Mouse (Mus musculus) midbrain, postnatal 0 days (tissue): Measurements from ENCODE around the gene Cort. TPM values are rescaled to one million over a fixed set of nuclear protein-coding genes. Genes with fewer than 3 reads are reported as not detected.

ENCODE experiments used
- ATAC-seq: fragments of 200-750 bp; cut with Nextera tagmentation; 2 replicates; pipeline ENCODE4 v1.8.0; 2017; ENCODE audit warnings: moderate number of reproducible peaks, mild to moderate bottlenecking, moderate TSS enrichment, moderate library complexity; ENCODE audit not compliant: low FRiP score
- DNase-seq: peaks from one replicate; pipeline ENCODE4 v3.0.0-alpha.2; 2015; ENCODE audit warnings: low spot score
- H3K27ac ChIP-seq: fragments of 300-500 bp; sonication (generic); 2 replicates; pipeline ENCODE4 v1.5.1; 2014; ENCODE audit warnings: low read depth, mild to moderate bottlenecking, low read length, mixed read lengths
- H3K27me3 ChIP-seq: fragments of 300-500 bp; sonication (generic); 2 replicates; pipeline ENCODE4 v1.6.1; 2014; ENCODE audit warnings: low read length, control low read depth, mixed read lengths; ENCODE audit not compliant: insufficient read depth
- H3K36me3 ChIP-seq: fragments of 300-500 bp; sonication (generic); 2 replicates; pipeline ENCODE4 v1.6.1; 2014; ENCODE audit warnings: low read length, control low read depth, mixed read lengths; ENCODE audit not compliant: insufficient read depth
- H3K4me1 ChIP-seq: fragments of 300-500 bp; sonication (generic); 2 replicates; pipeline ENCODE4 v1.6.1; 2014; ENCODE audit warnings: mild to moderate bottlenecking, control low read depth, antibody characterized with exemption, low read length, mixed read lengths; ENCODE audit not compliant: insufficient read depth
- H3K4me2 ChIP-seq: fragments of 300-500 bp; sonication (generic); 2 replicates; pipeline ENCODE4 v1.6.1; 2014; ENCODE audit warnings: low read depth, mild to moderate bottlenecking, low read length, mixed read lengths; ENCODE audit not compliant: poor library complexity, severe bottlenecking
- H3K4me3 ChIP-seq: fragments of 300-500 bp; sonication (generic); 2 replicates; pipeline ENCODE4 v1.5.1; 2014; ENCODE audit warnings: low read depth, mild to moderate bottlenecking, low read length, moderate library complexity
- H3K9ac ChIP-seq: fragments of 300-500 bp; sonication (generic); replicated peaks from 2 replicates; pipeline ENCODE4 v1.6.1; 2014; ENCODE audit warnings: mild to moderate bottlenecking, low read length, moderate library complexity, mixed read lengths; ENCODE audit not compliant: poor library complexity, severe bottlenecking
- H3K9me3 ChIP-seq: fragments of 300-500 bp; sonication (generic); 2 replicates; pipeline ENCODE4 v1.6.1; 2016; ENCODE audit warnings: low read length, control low read depth
- CTCF ChIP-seq: IDR thresholded peaks from 2 replicates; pipeline ENCODE4 v1.5.1; 2016; ENCODE audit warnings: antibody characterized with exemption, mild to moderate bottlenecking
- whole genome bisulfite sequencing: fragments of 180-500 bp; shearing (Covaris S2); extraction: QIAGEN DNeasy Blood & Tissue Kit; methylation state at CpG from one replicate; pipeline ENCODE4 v1.1.7; 2014; 5-methylcytosine and 5-hydroxymethylcytosine counted together
- polyA plus RNA-seq: library from polyadenylated mRNA; unstranded; fragments of >200 nt; fragmentation: Nextera tagmentation; extraction: Ambion mirVana; gene quantifications from 2 replicates; pipeline ENCODE4 v1.2.1, GENCODE M21; 2015
- total RNA-seq: library from RNA; depleted of rRNA; stranded (reverse); fragments of >200 nt; gene quantifications from 2 replicates; pipeline ENCODE4 v1.2.3, GENCODE M21; 2014

Cort gene
- total and polyA plus RNA-seq, 2 experiments from 2014 or later, result 1.2 to 1.5 TPM

DNA sequence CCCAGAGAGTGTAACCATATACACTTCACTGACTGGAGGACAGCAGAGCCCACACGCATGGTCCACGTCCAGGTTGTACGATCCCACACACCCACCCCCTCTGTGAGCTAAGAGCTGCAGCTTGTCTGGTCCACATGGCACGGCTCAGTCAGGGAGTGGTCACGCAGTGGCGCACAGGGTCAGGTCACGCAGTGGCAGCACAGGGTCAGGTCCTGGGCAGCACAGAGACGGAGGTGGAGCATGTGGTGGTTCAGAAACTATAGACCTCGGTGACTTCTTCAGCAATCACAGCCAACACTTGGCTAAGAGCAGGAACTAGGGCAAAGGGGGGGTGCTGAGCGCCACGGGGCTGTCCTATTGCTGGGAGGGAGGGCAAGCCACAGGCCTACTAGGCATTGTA is 23.7 kb upstream of the Cort start:
- DNase-seq (no peak), ATAC-seq (no peak)
- no peak for TF ChIP-seq CTCF
- peaks cover 53% of the 10 kb centered on the region for H3K36me3 ChIP-seq
- H3K9ac ChIP-seq, result no peak overlapping the region
- H3K9me3 ChIP-seq, result no peaks in the 10 kb centered on the region
- no peak overlapping the region for H3K4me2 ChIP-seq
- no peaks in the 10 kb centered on the region for H3K4me1 ChIP-seq
- H3K27me3 ChIP-seq, result no peaks in the 10 kb centered on the region
- H3K27ac ChIP-seq, result no peak overlapping the region
- WGBS, result 87% methylated on average over 11 of the region's 11 CpGs
- H3K4me3 ChIP-seq, result no peak overlapping the region

DNA sequence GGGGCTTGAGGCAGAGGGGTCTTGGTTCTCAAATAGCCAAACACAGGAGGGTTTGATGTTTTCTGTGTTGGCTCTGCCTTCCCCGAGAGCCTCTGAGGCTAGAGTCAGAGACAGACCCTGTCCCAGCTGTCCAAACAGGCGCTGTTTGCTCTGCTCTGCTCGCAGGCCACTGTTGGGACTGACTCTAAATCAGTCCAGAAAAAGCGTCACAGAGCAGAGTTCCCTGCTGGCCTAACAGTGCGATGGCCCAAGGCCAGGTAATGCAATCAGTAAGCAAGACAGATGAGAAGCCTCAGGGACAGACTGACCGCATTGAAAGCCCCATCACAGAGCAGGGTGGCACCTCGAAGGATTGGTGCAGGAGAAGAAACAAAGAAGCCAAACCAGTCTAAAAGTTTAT is 23.0 kb upstream of the Cort start:
- no peak for ATAC-seq
- Histone ChIP-seq H3K27me3 (no peaks in the 10 kb centered on the region), H3K9ac (no peak overlapping the region), H3K9me3 (no peaks in the 10 kb centered on the region), H3K36me3 (peaks cover 49% of the 10 kb centered on the region), H3K27ac (no peak overlapping the region), H3K4me2 (no peak overlapping the region), H3K4me3 (no peak overlapping the region), H3K4me1 (no peaks in the 10 kb centered on the region)
- WGBS, result 82% methylated on average over 7 of the region's 7 CpGs
- DNase-seq, result no peak
- no peak for TF ChIP-seq CTCF

DNA sequence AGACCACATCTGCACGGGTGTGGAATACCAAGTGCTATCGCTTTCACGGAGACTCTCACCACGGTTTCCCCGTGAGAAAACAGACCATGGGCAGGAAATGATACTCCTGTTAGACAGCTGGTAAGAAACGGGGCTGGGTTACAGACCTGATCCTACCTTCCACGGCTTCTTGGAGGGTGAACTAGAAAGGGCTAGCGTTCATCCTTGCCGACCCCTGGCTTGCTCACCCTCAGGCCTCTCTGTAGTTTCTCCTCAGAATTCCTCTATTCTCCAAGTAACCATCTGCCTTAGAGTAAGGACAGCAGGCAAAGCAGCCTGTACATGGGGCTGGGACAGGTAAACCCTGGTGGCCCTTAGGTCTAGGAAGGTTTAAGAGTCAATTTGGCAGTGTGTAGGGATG is 22.6 kb upstream of the Cort start:
- ATAC-seq (no peak), DNase-seq (no peak)
- Histone ChIP-seq H3K36me3 (peaks cover 46% of the 10 kb centered on the region), H3K9ac (no peak overlapping the region), H3K4me1 (no peaks in the 10 kb centered on the region), H3K9me3 (no peaks in the 10 kb centered on the region), H3K4me3 (no peak overlapping the region), H3K27ac (no peak overlapping the region), H3K4me2 (no peak overlapping the region), H3K27me3 (no peaks in the 10 kb centered on the region)
- no peak for TF ChIP-seq CTCF
- WGBS, result 83% methylated on average over 9 of the region's 9 CpGs

DNA sequence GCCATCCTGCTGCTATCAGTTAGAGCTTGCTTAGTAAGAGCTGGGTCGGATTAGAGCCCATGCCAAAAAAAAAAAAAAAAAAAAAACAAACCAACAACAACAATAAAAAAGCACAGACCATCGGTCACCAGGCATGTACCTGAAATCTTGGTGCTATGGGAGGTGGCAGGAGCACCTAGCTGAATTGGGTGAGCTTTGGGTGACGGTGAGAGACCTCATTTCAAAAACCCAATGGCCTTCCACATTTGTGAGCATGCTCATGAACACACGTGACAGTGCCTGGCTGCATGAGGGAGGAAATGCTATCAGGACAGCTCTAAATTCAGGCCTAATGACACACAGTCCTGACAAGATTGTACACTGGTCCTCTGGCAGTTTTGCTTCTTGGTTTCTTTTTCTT is 21.5 kb upstream of the Cort start:
- no peak overlapping the region for H3K9ac ChIP-seq
- TF ChIP-seq CTCF, result no peak
- H3K9me3 ChIP-seq, result no peaks in the 10 kb centered on the region
- no peak for DNase-seq
- H3K27me3 ChIP-seq, result no peaks in the 10 kb centered on the region
- 83% methylated on average over 4 of the region's 4 CpGs for WGBS
- H3K4me3 ChIP-seq, result no peak overlapping the region
- peaks cover 36% of the 10 kb centered on the region for H3K36me3 ChIP-seq
- H3K4me2 ChIP-seq, result no peak overlapping the region
- no peaks in the 10 kb centered on the region for H3K4me1 ChIP-seq
- H3K27ac ChIP-seq, result no peak overlapping the region
- no peak for ATAC-seq

DNA sequence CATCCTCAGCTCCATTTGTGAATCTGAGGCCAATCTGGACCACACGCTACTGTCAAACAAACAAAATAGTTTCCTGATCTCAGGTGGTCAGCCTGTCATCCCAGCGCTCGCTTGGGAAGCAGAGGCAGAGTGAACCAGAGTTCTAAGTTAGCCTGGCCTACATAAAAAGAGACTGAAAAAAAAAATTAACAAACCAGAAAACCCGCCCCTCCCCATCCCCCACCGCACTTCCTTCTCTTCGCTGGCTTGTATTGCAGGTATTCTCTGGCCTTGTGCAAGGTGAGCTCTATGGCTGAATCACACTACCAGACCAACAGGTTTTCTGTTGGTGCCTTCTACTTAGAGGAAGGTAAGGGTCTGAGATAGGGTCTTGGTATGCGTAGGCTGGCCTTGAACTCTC is 21.0 kb upstream of the Cort start:
- Histone ChIP-seq H3K27me3 (no peaks in the 10 kb centered on the region), H3K4me2 (no peak overlapping the region), H3K9ac (no peak overlapping the region), H3K36me3 (peaks cover 31% of the 10 kb centered on the region), H3K4me1 (no peaks in the 10 kb centered on the region), H3K4me3 (no peak overlapping the region), H3K9me3 (no peaks in the 10 kb centered on the region), H3K27ac (no peak overlapping the region)
- no peak for TF ChIP-seq CTCF
- WGBS, result 87% methylated on average over 7 of the region's 7 CpGs
- ATAC-seq, result no peak
- no peak for DNase-seq

DNA sequence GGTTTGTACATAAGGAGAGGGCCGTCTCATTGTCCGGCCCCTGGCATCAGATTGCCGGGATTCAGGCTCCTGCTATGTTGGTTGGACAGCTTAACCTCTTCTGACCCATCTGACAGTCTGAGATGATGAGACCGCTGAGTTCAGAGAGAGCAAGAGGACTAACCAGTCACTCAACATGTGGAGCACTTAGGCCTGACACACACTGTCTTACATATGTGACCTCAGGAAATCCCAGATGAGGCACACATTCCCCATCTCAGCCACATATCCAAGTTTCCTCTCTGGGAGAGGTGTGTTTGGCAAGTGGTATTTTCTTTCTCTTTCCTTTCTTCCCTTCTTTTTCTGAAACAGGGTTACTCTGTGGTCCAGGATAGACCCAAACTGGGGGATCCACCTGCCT is 18.6 kb upstream of the Cort start:
- no peak overlapping the region for H3K4me3 ChIP-seq
- no peak for DNase-seq
- H3K9me3 ChIP-seq, result no peaks in the 10 kb centered on the region
- H3K9ac ChIP-seq, result no peak overlapping the region
- TF ChIP-seq CTCF, result no peak
- no peak overlapping the region for H3K4me2 ChIP-seq
- no peak for ATAC-seq
- no peaks in the 10 kb centered on the region for H3K4me1 ChIP-seq
- H3K36me3 ChIP-seq, result peaks cover 12% of the 10 kb centered on the region
- 83% methylated on average over 4 of the region's 4 CpGs for WGBS
- H3K27me3 ChIP-seq, result no peaks in the 10 kb centered on the region
- H3K27ac ChIP-seq, result no peak overlapping the region

DNA sequence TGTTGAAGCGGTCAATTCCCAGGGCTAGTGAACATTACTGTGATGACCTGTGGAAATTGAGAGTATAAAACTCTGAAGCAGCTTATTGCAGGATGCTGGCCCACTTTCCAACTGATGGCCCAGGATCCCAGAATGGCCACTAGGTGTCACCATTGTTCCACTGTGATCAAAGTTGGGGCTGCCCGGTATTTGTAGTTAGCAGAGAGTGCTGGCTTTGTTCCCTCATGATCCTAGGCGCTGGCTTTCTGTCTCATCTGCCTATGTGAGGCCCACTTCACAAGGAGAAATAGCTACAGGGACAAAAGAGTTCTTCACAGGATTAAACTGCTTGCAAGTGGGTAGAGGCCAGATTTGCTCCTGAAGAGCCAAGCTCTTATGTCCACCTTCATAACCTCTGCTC is 17.9 kb upstream of the Cort start:
- Histone ChIP-seq H3K4me2 (no peak overlapping the region), H3K9ac (no peak overlapping the region), H3K36me3 (peaks cover 6% of the 10 kb centered on the region), H3K4me1 (no peaks in the 10 kb centered on the region), H3K4me3 (no peak overlapping the region), H3K9me3 (no peaks in the 10 kb centered on the region), H3K27me3 (no peaks in the 10 kb centered on the region), H3K27ac (0 out of 2 replicates have a peak overlapping the region, but pooled peaks have one; percentile 39)
- TF ChIP-seq CTCF, result peak; percentile 98
- WGBS, result 6% methylated on average over 3 of the region's 3 CpGs
- DNase-seq (peak; percentile 93), ATAC-seq (peak; percentile 81)
